Mouse (Mus musculus) stomach, embryonic 16.5 days (tissue): ENCODE data around the gene Ppm1a. TPM values are rescaled to one million over a fixed set of nuclear protein-coding genes. Genes with fewer than 3 reads are reported as not detected.

Experiments used
- ATAC-seq: fragments of 200-750 bp; cut with Nextera tagmentation; 2 replicates; pipeline ENCODE4 v1.8.0; 2017; ENCODE audit warnings: moderate number of reproducible peaks, moderate TSS enrichment; ENCODE audit not compliant: insufficient read depth, low FRiP score
- H3K27ac ChIP-seq: fragments of 300-500 bp; sonication (generic); 2 replicates; pipeline ENCODE4 v1.5.1; 2014; ENCODE audit warnings: low read length
- H3K27me3 ChIP-seq: fragments of 300-500 bp; sonication (generic); 2 replicates; pipeline ENCODE4 v1.6.1; 2014; ENCODE audit warnings: low read length, control low read depth, mixed read lengths; ENCODE audit not compliant: control insufficient read depth, insufficient read depth
- H3K36me3 ChIP-seq: fragments of 300-500 bp; sonication (generic); 2 replicates; pipeline ENCODE4 v1.6.1; 2014; ENCODE audit warnings: low read length; ENCODE audit not compliant: control insufficient read depth, insufficient read depth
- H3K4me1 ChIP-seq: fragments of 300-500 bp; sonication (generic); 2 replicates; pipeline ENCODE4 v1.6.1; 2014; ENCODE audit warnings: low read length, control low read depth, mixed read lengths; ENCODE audit not compliant: control insufficient read depth, insufficient read depth
- H3K4me2 ChIP-seq: fragments of 300-500 bp; sonication (generic); 2 replicates; pipeline ENCODE4 v1.6.1; 2014; ENCODE audit warnings: low read depth, low read length, mixed read lengths
- H3K4me3 ChIP-seq: fragments of 300-500 bp; sonication (generic); replicated peaks from 2 replicates; pipeline ENCODE4 v1.5.1; 2014; ENCODE audit warnings: mild to moderate bottlenecking, low read length
- H3K9ac ChIP-seq: fragments of 300-500 bp; sonication (generic); 2 replicates; pipeline ENCODE4 v1.6.1; 2014; ENCODE audit warnings: low read length
- H3K9me3 ChIP-seq: fragments of 300-500 bp; sonication (generic); replicated peaks from 2 replicates; pipeline ENCODE4 v1.6.1; 2016; ENCODE audit warnings: low read length, control low read depth; ENCODE audit not compliant: control insufficient read depth
- WGBS: fragments of 180-500 bp; shearing (Covaris S2); extraction: QIAGEN DNeasy Blood & Tissue Kit; methylation state at CpG from one replicate; pipeline ENCODE4 v1.1.7; 2014; 5-methylcytosine and 5-hydroxymethylcytosine counted together
- polyA plus RNA-seq: library from polyadenylated mRNA; unstranded; fragments of >200 nt; fragmentation: Nextera tagmentation; extraction: Ambion mirVana; gene quantifications from 2 replicates; pipeline ENCODE4 v1.2.1, GENCODE M21; 2015

Gene Ppm1a
- polyA plus RNA-seq, 1 experiment from 2014 or later: 22.9 TPM

DNA sequence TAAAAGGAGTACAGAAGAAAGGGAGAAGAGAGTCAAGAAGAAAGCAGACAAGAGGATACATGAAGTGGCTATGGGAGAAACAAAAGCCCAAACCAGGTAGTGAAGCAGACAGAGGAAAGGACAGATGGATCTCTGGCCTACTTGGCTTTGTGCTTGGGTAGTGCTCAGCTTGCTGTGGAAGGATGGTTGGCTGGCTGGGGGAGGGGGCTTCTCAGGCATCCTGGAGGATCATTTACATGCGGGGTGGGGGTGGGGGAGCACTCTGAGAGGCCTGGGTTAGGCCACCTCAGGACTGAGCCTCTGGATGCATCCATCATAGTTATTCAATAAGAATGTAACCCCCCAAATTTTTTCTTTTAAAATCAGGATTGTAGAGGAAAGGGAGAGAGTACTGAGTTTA, 341 bp downstream of the Ppm1a start:
- Histone ChIP-seq H3K9ac (no peak overlapping the region), H3K9me3 (no peaks in the 10 kb centered on the region), H3K27ac (no peak overlapping the region), H3K27me3 (no peaks in the 10 kb centered on the region), H3K4me3 (no peak overlapping the region), H3K4me2 (no peak overlapping the region), H3K4me1 (peaks cover 9% of the 10 kb centered on the region), H3K36me3 (no peaks in the 10 kb centered on the region)
- no peak for ATAC-seq
- WGBS: 20% methylated on average over 1 of the region's 1 CpGs

DNA sequence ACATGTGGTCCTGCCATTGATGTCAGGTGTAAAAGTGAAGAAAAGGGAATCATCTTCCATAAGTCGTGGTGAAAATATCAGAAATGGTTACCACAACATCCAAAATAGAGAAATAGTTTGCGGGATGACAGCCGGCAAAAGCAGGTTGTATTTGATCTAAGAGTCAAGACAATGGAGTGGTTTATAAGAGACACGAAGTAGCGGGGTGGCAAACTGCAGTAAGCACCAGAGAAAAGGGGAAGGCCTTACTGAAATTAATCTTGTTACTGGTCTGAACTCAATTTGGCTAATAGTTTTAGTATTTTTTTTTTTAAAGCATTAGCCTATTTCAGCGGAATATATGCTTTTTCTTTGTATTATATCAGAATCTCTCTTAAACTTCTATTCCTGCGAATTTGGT, 2.7 kb downstream of the Ppm1a start:
- 7% methylated on average over 7 of the region's 7 CpGs for WGBS
- no peak for ATAC-seq
- peak overlapping the region; percentile 60 for H3K4me2 ChIP-seq
- H3K27me3 ChIP-seq: no peaks in the 10 kb centered on the region
- peak overlapping the region; percentile 46 for H3K27ac ChIP-seq
- H3K4me1 ChIP-seq: peaks cover 20% of the 10 kb centered on the region
- peak overlapping the region; percentile 84 for H3K4me3 ChIP-seq
- H3K9me3 ChIP-seq: no peaks in the 10 kb centered on the region
- no peaks in the 10 kb centered on the region for H3K36me3 ChIP-seq
- 0 out of 2 replicates have a peak overlapping the region, but pooled peaks have one; percentile 21 for H3K9ac ChIP-seq

DNA sequence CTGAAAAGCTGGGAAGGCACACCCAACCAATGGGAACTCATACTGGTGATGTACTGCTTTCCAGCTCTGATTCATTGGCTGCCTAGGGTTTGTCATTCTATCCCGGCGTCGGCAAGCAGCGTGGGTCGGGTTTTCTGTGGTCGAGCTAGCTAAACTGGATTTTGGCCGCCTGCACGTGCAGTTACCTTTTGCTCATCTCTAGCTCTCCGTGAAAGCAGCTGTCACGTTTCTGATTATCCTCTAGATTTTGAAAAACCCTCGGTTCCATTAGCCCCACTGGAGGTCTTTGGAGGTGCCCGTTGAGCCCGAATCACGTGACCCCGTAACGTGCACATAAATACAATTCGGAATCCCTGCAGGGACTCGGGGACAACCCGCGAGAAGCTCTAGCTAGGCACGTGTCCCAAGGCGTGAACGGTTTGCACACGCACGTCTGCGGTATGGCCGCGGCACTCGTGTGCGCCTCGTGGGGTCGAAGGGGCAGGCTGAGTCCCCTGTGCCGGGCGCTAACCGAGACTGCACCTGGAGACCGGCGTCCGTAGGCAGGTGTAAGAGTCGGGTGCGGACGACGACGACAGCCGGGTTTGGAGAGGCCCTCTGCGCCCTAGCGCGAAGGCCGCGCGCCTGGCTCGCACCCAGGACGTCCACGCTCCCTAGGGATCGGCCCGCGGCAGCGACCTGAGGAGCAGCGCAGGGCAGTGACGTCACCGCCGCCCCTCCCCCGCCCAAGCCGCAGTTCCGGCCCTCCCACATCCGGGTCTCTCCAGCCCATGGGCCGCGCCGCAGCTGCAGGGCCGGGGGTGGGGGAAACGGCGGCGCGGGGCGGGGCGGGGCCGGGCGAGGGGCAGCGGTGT, 3.3 kb downstream of the Ppm1a start:
- Histone ChIP-seq H3K4me3 (peak overlapping the region; percentile 84), H3K27ac (peak overlapping the region; percentile 99), H3K9me3 (no peaks in the 10 kb centered on the region), H3K27me3 (no peaks in the 10 kb centered on the region), H3K36me3 (no peaks in the 10 kb centered on the region), H3K4me2 (peak overlapping the region; percentile 60), H3K9ac (peak overlapping the region; percentile 100), H3K4me1 (peaks cover 20% of the 10 kb centered on the region)
- peak; percentile 96 for ATAC-seq
- WGBS: under 1% methylated on average over 78 of the region's 78 CpGs

DNA sequence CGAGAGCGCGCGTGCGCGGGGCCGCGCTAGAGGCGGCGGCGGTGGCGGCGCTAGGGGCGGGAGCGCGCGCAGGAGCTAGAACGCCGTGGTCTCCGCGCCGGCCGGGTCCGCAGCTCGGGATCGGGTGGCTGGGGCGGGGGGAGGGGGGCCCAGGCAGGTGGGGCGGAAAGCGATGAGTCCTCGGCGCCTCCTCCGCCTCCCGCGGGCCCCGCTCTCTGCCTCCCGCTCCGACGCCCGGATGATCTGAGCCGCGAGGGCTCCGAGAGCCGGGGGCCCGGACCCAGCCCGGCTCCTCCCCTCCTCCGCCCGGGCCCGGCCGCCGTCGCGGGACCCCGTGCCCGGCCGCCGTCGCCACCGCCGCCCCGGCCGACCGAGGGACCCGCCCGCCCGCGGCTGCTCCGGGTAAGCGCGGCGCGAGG, 4.0 kb downstream of the Ppm1a start:
- peaks cover 20% of the 10 kb centered on the region for H3K4me1 ChIP-seq
- peak overlapping the region; percentile 60; the same call in 1 of the 2 replicates for H3K4me2 ChIP-seq
- H3K36me3 ChIP-seq: no peaks in the 10 kb centered on the region
- H3K9me3 ChIP-seq: no peaks in the 10 kb centered on the region
- peak overlapping the region; percentile 100 for H3K9ac ChIP-seq
- no peaks in the 10 kb centered on the region for H3K27me3 ChIP-seq
- peak overlapping the region; percentile 99 for H3K27ac ChIP-seq
- peak overlapping the region; percentile 84 for H3K4me3 ChIP-seq
- 1% methylated on average over 50 of the region's 71 CpGs for WGBS
- peak; percentile 67; the same call in 1 of the 2 replicates for ATAC-seq

DNA sequence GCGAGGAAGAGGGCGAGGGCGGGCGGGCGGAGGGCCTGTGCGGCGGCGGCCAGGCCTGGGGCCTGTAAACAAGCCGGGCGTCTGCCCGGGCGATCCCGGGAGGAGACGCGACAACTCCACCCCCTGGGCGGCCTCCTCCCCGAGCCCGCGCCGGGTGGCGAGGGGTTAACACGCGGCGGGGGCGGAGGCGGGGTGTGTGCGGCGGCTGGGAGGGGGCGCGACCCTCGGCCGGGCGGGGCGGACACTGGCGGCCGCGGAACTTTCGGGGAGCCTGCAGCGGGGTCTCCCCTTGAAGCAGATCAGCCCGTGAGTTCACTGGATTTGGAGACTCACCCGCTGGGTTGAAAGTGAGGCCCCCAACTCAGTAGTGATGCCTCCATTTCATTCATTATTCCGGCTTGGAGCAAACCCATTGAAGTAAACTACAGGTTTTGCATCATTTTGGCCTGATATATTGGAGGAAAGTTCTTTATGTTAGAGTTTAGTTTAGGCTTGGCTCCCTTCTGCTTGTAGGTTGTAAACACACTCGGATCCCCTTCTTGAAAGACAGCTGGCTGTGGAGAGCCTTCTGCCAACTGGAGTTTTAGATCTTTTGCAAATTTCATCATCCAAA, 4.5 kb downstream of the Ppm1a start:
- ATAC-seq: peak; percentile 70
- under 1% methylated on average over 36 of the region's 43 CpGs for WGBS
- peak overlapping the region; percentile 100 for H3K9ac ChIP-seq
- no peaks in the 10 kb centered on the region for H3K27me3 ChIP-seq
- H3K4me2 ChIP-seq: peak overlapping the region; percentile 60
- no peaks in the 10 kb centered on the region for H3K9me3 ChIP-seq
- H3K4me3 ChIP-seq: peak overlapping the region; percentile 84
- no peaks in the 10 kb centered on the region for H3K36me3 ChIP-seq
- peaks cover 20% of the 10 kb centered on the region for H3K4me1 ChIP-seq
- peak overlapping the region; percentile 99 for H3K27ac ChIP-seq

DNA sequence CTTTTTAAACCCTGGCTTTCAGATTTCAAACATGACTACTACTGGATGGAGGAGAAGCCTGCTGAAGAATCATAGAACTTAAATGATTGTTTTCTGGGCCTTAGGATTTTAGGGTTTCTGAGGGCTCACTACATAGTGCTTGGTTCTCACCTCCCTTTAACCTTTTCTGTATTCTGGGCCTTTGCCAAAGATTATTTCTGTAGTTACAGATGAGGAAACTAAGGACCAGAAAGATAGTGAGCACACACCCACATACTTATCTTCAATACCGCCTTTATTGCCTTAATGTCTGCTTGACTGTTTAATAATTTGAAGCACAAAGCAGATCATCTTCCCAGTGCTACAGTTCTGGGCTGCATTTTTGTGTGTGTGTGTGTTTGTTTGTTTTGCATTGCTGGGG, 5.2 kb downstream of the Ppm1a start:
- ATAC-seq: no peak
- 17% methylated on average over 1 of the region's 1 CpGs for WGBS
- H3K27me3 ChIP-seq: no peaks in the 10 kb centered on the region
- no peaks in the 10 kb centered on the region for H3K9me3 ChIP-seq
- peaks cover 17% of the 10 kb centered on the region for H3K4me1 ChIP-seq
- H3K4me2 ChIP-seq: peak overlapping the region; percentile 60
- no peaks in the 10 kb centered on the region for H3K36me3 ChIP-seq
- H3K9ac ChIP-seq: peak overlapping the region; percentile 100
- H3K4me3 ChIP-seq: peak overlapping the region; percentile 84
- H3K27ac ChIP-seq: no peak overlapping the region

DNA sequence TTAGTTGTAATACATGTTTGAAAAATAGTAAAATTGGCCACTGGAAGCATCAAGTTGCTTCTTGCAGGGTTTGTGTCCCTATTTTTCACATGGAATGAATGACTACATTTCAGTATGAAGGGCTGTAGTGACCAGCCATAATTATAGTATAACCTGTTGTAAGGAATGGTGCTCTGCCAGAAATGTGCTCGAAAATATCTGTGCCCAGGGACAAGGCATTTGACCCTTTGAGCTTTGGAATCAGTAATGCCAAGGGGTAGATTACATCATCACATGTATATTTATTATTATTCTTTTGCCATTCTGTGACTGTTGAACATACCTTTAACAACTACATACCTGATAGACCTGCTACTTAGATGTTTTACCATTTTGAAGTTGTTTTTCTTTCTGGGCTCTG, 5.9 kb downstream of the Ppm1a start:
- H3K27me3 ChIP-seq: no peaks in the 10 kb centered on the region
- no peaks in the 10 kb centered on the region for H3K36me3 ChIP-seq
- ATAC-seq: no peak
- no peaks in the 10 kb centered on the region for H3K9me3 ChIP-seq
- peak overlapping the region; percentile 6; the same call in 1 of the 2 replicates for H3K4me3 ChIP-seq
- H3K4me2 ChIP-seq: peak overlapping the region; percentile 60
- WGBS: 51% methylated on average over 1 of the region's 1 CpGs
- H3K27ac ChIP-seq: no peak overlapping the region
- H3K9ac ChIP-seq: peak overlapping the region; percentile 16; the same call in 1 of the 2 replicates
- peaks cover 17% of the 10 kb centered on the region for H3K4me1 ChIP-seq

DNA sequence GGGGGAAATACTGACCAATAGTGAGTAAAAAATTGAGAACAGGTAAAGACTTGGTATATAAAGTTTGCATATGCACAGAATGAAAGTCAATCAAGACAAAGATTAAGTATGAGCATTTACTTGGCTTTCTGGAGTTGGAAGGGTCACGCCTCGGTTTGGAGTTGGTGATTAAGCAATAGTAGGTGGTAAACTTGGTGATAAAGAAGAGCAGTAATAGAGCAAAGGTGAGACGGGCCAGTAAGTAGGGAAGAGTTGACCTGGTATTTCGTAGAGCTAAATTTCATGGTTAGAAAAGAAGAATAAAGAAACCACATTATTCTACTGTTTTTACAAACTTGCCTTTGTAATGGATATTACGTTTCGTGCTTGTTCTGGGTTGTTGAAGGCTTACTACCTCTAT, 10.6 kb downstream of the Ppm1a start:
- no peak overlapping the region for H3K4me2 ChIP-seq
- no peak overlapping the region for H3K27ac ChIP-seq
- ATAC-seq: no peak

DNA sequence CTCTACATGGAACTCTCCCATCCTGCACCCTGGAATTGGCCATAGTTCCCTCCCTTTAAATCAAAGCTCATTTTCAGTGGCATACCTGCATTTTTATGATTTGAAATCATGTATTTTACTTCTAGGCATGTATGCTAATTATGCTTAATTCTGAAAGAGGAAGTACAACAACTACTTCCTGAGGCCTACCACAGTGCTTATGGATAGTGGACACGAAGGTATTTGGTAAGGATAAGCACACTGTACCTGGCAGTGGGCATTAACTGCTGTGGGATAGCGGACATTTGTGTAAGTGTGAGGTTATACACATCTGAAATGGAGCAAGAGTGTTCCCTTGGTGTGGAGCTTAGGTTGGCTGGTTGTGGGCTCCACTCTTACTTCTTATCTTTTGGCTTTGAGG, 11.0 kb downstream of the Ppm1a start:
- Histone ChIP-seq H3K27ac (no peak overlapping the region), H3K4me1 (peaks cover 8% of the 10 kb centered on the region), H3K4me3 (no peak overlapping the region), H3K27me3 (no peaks in the 10 kb centered on the region), H3K36me3 (no peaks in the 10 kb centered on the region), H3K4me2 (no peak overlapping the region), H3K9me3 (no peaks in the 10 kb centered on the region), H3K9ac (no peak overlapping the region)
- WGBS: 81% methylated on average over 2 of the region's 2 CpGs
- ATAC-seq: no peak

More for the DNA sequence above, 10.6 kb downstream of the Ppm1a start:
- no peaks in the 10 kb centered on the region for H3K27me3 ChIP-seq
- WGBS: 78% methylated on average over 6 of the region's 6 CpGs
- no peaks in the 10 kb centered on the region for H3K9me3 ChIP-seq
- peaks cover 12% of the 10 kb centered on the region for H3K4me1 ChIP-seq
- H3K9ac ChIP-seq: no peak overlapping the region
- no peak overlapping the region for H3K4me3 ChIP-seq
- H3K36me3 ChIP-seq: no peaks in the 10 kb centered on the region
